Mouse (Mus musculus) lung, adult 2 months (tissue): ENCODE results near the gene Noa1.

Source experiments
- CTCF ChIP-seq: fragments of 200-500 bp; IDR thresholded peaks from 2 replicates; pipeline ENCODE4 v1.5.1; 2011; ENCODE audit warnings: mild to moderate bottlenecking, low read length, control low read depth; ENCODE audit not compliant: insufficient read depth
- POLR2A ChIP-seq: fragments of 200-500 bp; IDR thresholded peaks from 2 replicates; pipeline ENCODE4 v1.6.1; 2011; ENCODE audit warnings: low read depth, mild to moderate bottlenecking, control low read depth, low read length, borderline replicate concordance; ENCODE audit errors: extremely low read depth

DNA sequence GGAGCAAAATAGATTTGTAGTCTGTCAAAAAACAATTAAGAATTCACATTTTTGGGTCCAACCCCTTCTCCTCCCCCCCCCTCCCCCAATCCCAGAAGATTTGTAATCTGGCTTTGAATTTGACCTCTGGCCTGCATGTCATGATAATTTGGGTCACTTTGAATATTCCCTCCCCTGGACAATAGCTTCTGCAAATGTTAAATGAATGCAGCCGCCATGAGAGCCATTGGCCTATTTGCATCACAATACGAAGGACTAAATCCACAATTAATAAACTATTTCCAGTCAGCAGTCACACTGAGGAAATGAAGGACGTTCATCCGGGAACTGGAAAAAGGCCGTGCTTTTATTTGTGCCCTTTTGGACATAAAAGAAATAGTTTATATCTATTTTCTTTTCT lies 47.8 kb downstream of the Noa1 start:
- TF ChIP-seq CTCF (no peak), POLR2A (no peak)
